ENCODE assay signal across 8 mouse cellular contexts in the genomic region with DNA sequence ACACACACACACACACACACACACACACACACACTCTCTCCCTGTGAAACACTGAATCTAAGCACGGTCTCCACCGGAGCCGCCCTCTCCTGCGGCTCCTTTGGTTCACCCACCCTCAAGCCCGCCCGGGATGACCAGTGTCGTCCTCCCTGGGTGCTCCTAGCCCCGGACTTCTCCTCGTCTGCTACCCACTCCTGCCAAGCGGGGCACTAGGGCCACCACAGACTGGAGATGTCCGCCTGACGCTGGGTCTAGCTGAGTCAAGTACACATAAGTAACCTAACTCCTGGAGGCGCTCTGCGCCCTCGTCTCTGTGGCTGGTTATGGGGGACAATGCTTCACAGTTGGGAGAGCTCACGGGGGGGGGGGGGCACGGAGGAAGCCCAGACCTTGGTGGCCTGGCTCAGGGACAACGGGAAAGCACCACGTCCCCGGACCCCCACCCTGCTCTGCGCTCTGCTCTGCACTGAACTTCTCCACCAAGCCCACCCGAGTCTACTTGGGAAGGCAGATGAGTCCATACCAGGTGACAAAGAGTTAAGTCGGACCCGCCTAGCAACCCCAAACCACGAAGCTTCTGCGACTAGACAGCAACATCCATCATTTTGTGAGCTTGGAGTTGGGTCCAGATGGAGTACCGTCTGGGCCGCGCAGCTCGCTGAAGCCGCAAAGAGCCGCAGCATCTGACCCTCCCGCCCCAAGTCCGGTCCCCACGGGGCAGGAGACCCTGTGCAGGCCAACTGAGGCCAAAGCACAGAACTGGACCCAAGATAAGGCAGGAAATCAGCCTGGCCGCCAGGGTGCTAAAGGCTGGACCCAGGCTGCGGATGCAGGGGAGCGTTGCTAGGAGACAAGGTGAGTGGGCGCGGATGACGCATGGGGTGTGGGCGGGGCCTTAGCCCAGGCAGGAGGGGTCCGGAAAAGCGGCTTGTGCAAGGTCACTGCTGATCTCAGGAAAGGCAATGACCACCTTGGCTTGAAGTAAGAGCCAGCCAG. TPM values are rescaled to one million over a fixed set of nuclear protein-coding genes. Genes with fewer than 3 reads are reported as not detected.
DNase-seq lines count a peak whose midpoint lies in the region; ATAC-seq and TF ChIP-seq lines count a peak whose summit lies in the region.

A gene (plus strand): TSS at position 512 of the 996 bp plus-strand sequence.

- H3K36me3 ChIP-seq in hindbrain, embryonic 12.5 days = 0 out of 2 replicates have a peak, but pooled peaks cover 8% of the 10 kb centered on the region
- H3K36me3 ChIP-seq in testis, adult 2 months (ENCODE audit: control insufficient read depth, insufficient read depth, low read length) = no peaks in the 10 kb centered on the region

- peaks cover 76% of the 10 kb centered on the region for H3K27me3 ChIP-seq in hindbrain, embryonic 12.5 days
- H3K27me3 ChIP-seq in testis, adult 2 months (ENCODE audit: control insufficient read depth, insufficient read depth, low read length) = no peaks in the 10 kb centered on the region

- intact Hi-C loops in left cerebral cortex, adult 2 months (cut with DNase I) = loop anchor here (2.0 kb wide), 1 partner anchor 22 kb away; a partner anchor contains a TSS

- H3K4me1 ChIP-seq in hindbrain, embryonic 12.5 days = peaks cover 22% of the 10 kb centered on the region
- H3K4me1 ChIP-seq in testis, adult 2 months (ENCODE audit: control insufficient read depth, insufficient read depth, low read length) = peaks cover 40% of the 10 kb centered on the region

- peak; percentile 28 for TF ChIP-seq CTCF in left cerebral cortex, adult 2 months (IDR thresholded peaks at IDR 0.05)
- no peak for TF ChIP-seq CTCF in testis, adult 2 months (IDR thresholded peaks at IDR 0.05; ENCODE audit: control insufficient read depth, insufficient read depth, insufficient replicate concordance, low read depth, low read length)

- peak within 1 kb of the TSS; percentile 49 for H3K4me2 ChIP-seq in hindbrain, embryonic 12.5 days (replicated peaks)

- H3K9me3 ChIP-seq in hindbrain, embryonic 12.5 days (replicated peaks) = no peaks in the 10 kb centered on the region

- TF ChIP-seq POLR2A in testis, adult 2 months (IDR thresholded peaks at IDR 0.05; ENCODE audit: control insufficient read depth, low read depth, low read length) = peak; percentile 50; the same call in 1 of the 2 replicates

- no peak within 1 kb of the TSS for H3K9ac ChIP-seq in hindbrain, embryonic 12.5 days

- ATAC-seq in hindbrain, embryonic 12.5 days (ENCODE audit: low FRiP score) = peak; percentile 62

- peak within 1 kb of the TSS; percentile 31; the same call in 1 of the 2 replicates for H3K27ac ChIP-seq in hindbrain, embryonic 12.5 days
- peak within 1 kb of the TSS; percentile 100 for H3K27ac ChIP-seq in left cerebral cortex, adult 2 months
- H3K27ac ChIP-seq in testis, adult 2 months (ENCODE audit: control insufficient read depth, insufficient read depth, low read depth, low read length) = no peak within 1 kb of the TSS

- peak within 1 kb of the TSS; percentile 25 for H3K4me3 ChIP-seq in hindbrain, embryonic 12.5 days
- H3K4me3 ChIP-seq in left cerebral cortex, adult 2 months = peak within 1 kb of the TSS; percentile 53
- peak within 1 kb of the TSS; percentile 68 for H3K4me3 ChIP-seq in testis, adult 2 months (ENCODE audit: control insufficient read depth, low read depth, low read length)

- peak; percentile 41 for DNase-seq in ovary, postnatal 36 days (ENCODE audit: low spot score)
- DNase-seq in ovary, adult 18-20 months (ENCODE audit: low spot score) = no peak
- DNase-seq in embryo, embryonic 9.5 days (ENCODE audit: extremely low spot score) = peak; percentile 53
- peak; percentile 89 to 92 for DNase-seq in left cerebral cortex, adult 2 months (ENCODE audit: extremely low spot score in 1 of 2, low spot score in 2 of 2)
- DNase-seq in naive thymus-derived CD4-positive, alpha-beta T cell, adult 2 months (ENCODE audit: low read depth) = peak; percentile 71
- DNase-seq in urinary bladder, postnatal 4 days (ENCODE audit: low spot score in 2 of 2) = no peak

- WGBS in hindbrain, embryonic 12.5 days = 8% methylated on average over 44 of the region's 44 CpGs

RNA-seq across cellular contexts. Expression of the gene that starts here (rescaled TPM):
- polyA plus RNA-seq in hindbrain, embryonic 12.5 days (2016; fragmentation: Nextera tagmentation; extraction: Ambion mirVana) = 6.3 and 6.8 TPM in 2 replicates
- 100 to 1,000 TPM; 212 to 221 TPM for total RNA-seq in left cerebral cortex, adult 2 months (2021)
- polyA plus RNA-seq in testis, adult 2 months (2012; rRNA removed) = 3.0 and 3.5 TPM in 2 replicates

Comparison
In these comparisons a context has a peak if more than half of its experiments do, and no peak if none do; other contexts are left out.
1. DNase-seq: peak in ovary, postnatal 36 days (single experiment), embryo, embryonic 9.5 days (single experiment), left cerebral cortex, adult 2 months (2 of 2) and naive thymus-derived CD4-positive, alpha-beta T cell, adult 2 months (single experiment); none in ovary, adult 18-20 months (single experiment) and urinary bladder, postnatal 4 days (0 of 2).
2. Peak in every context shown above with its lines, with median percentiles within 50 percentile points of each other: H3K4me3 ChIP-seq.